Mouse (Mus musculus) ES-E14 (cell line): ENCODE data around the gene Ubox5. TPM values are rescaled to one million over a fixed set of nuclear protein-coding genes. Genes with fewer than 3 reads are reported as not detected.
A peak's percentile ranks its signal among the peaks of the same experiment; 100 is the strongest.

Source experiments
- DNase-seq: peaks from one replicate; pipeline ENCODE4 v3.0.0-alpha.2; 2013; ENCODE audit warnings: low read depth, low spot score
- H3K27ac ChIP-seq: 2 replicates; pipeline ENCODE4 v1.5.1; 2012; ENCODE audit warnings: low read depth, mild to moderate bottlenecking, low read length, moderate library complexity, mixed read lengths; ENCODE audit not compliant: poor library complexity, insufficient read depth, severe bottlenecking
- H3K36me3 ChIP-seq: 2 replicates; pipeline ENCODE4 v1.6.1; 2012; ENCODE audit warnings: mild to moderate bottlenecking, low read length, moderate library complexity, mixed read lengths; ENCODE audit not compliant: control insufficient read depth, poor library complexity, insufficient read depth, severe bottlenecking
- H3K4me1 ChIP-seq, 2 experiments: fragments of 150-350 bp in 1 of 2; sonication (generic) in 1 of 2; 2 replicates each; pipeline ENCODE4 v1.6.1; 2012; ENCODE audit warnings: low read length in 2 of 2, mild to moderate bottlenecking in 1 of 2, mixed read lengths in 1 of 2; ENCODE audit not compliant: control insufficient read depth in 2 of 2, insufficient read depth in 2 of 2, poor library complexity in 1 of 2
- H3K4me3 ChIP-seq, 2 experiments: fragments of 150-350 bp in 1 of 2; sonication (generic) in 1 of 2; 2 replicates each; pipeline ENCODE4 v1.5.1; 2012; ENCODE audit warnings: low read length in 2 of 2, low read depth in 1 of 2, mild to moderate bottlenecking in 1 of 2, mixed read lengths in 1 of 2; ENCODE audit not compliant: insufficient read depth in 1 of 2, poor library complexity in 1 of 2, severe bottlenecking in 1 of 2
- H3K9ac ChIP-seq: 2 replicates; pipeline ENCODE4 v1.6.1; 2012; ENCODE audit warnings: low read depth, mild to moderate bottlenecking, low read length, mixed read lengths; ENCODE audit not compliant: poor library complexity, insufficient read depth, severe bottlenecking
- H3K9me3 ChIP-seq: fragments of 150-350 bp; sonication (generic); 2 replicates; pipeline ENCODE4 v1.6.1; 2012; ENCODE audit warnings: low read depth, mild to moderate bottlenecking, low read length; ENCODE audit not compliant: control insufficient read depth, insufficient read depth
- CHD2 ChIP-seq: IDR thresholded peaks from 2 replicates; pipeline ENCODE4 v1.6.1; 2014; ENCODE audit warnings: mild to moderate bottlenecking, low read depth, low read length, inconsistent platforms
- HCFC1 ChIP-seq: IDR thresholded peaks from 2 replicates; pipeline ENCODE4 v1.6.1; 2012; ENCODE audit warnings: low read length, inconsistent platforms, borderline replicate concordance; ENCODE audit not compliant: insufficient read depth
- MAFK ChIP-seq: IDR thresholded peaks from 2 replicates; pipeline ENCODE4 v1.6.1; 2014; ENCODE audit warnings: mild to moderate bottlenecking, low read depth, low read length, inconsistent platforms; ENCODE audit not compliant: insufficient read depth
- ZC3H11A ChIP-seq: IDR thresholded peaks from 2 replicates; pipeline ENCODE4 v1.6.1; 2012; ENCODE audit warnings: low read depth, mild to moderate bottlenecking, inconsistent platforms, low read length, borderline replicate concordance
- ZNF384 ChIP-seq: IDR thresholded peaks from 2 replicates; pipeline ENCODE4 v1.6.1; 2012; ENCODE audit warnings: low read depth, low read length, inconsistent platforms
- in situ Hi-C, 2 experiments: fragments of 600-800 bp; cut with MboI; formaldehyde crosslinking; loops; one replicate each; pipeline ENCODE4 v1.15.1; 2025; ENCODE audit warnings: low sequenced_read_pairs in 2 of 2, inconsistent platforms in 1 of 2; ENCODE audit not compliant: unreplicated experiment in 2 of 2
- total RNA-seq: library from RNA; depleted of rRNA; stranded (reverse); fragments of 300-350 nt; gene quantifications from 2 replicates; pipeline ENCODE4 v1.2.3, GENCODE M21; 2012

Gene Ubox5
- total RNA-seq, 1 experiment: 5.0 TPM

GRCm38 (mm10) chr2:130563212-130564055 lies 66.4 kb downstream of the Ubox5 start, which contains the start of gene Mrps26:
Gene Mrps26, plus strand, starts transcription at chr2:130563742.
- Histone ChIP-seq H3K9ac (peak within 1 kb of the TSS; percentile 91), H3K4me1 (peaks cover 0 to 9% of the 10 kb centered on the region in 2 experiments; a peak in 2 of 4 replicates), H3K9me3 (no peaks in the 10 kb centered on the region), H3K4me3 (peak within 1 kb of the TSS; percentile 92), H3K27ac (no peak within 1 kb of the TSS), H3K36me3 (peaks cover 6% of the 10 kb centered on the region; the same call in 1 of the 2 replicates)
- in situ Hi-C loops: no loop called here
- peak; percentile 90 for DNase-seq
- peak; percentile 59 for TF ChIP-seq HCFC1
- no peak for TF ChIP-seq ZNF384

GRCm38 (mm10) chr2:130558015-130558414 lies 71.8 kb downstream of the Ubox5 start:
- Histone ChIP-seq H3K36me3 (peaks cover 6% of the 10 kb centered on the region; the same call in 1 of the 2 replicates), H3K9me3 (no peaks in the 10 kb centered on the region), H3K9ac (no peak overlapping the region), H3K27ac (no peak overlapping the region), H3K4me3 (no peak overlapping the region), H3K4me1 (no peaks in the 10 kb centered on the region)
- in situ Hi-C loops: no loop called here
- no peak for DNase-seq
- TF ChIP-seq MAFK (no peak), HCFC1 (no peak), ZC3H11A (no peak), ZNF384 (0 out of 2 replicates have a peak, but pooled peaks have one; percentile 25), CHD2 (no peak)

- DNase-seq: no peak
- in situ Hi-C loops: no loop called here
- Histone ChIP-seq H3K4me3 (no peak overlapping the region), H3K9ac (no peak overlapping the region), H3K36me3 (peaks cover 6% of the 10 kb centered on the region; the same call in 1 of the 2 replicates), H3K4me1 (no peaks in the 10 kb centered on the region), H3K9me3 (no peaks in the 10 kb centered on the region), H3K27ac (no peak overlapping the region)
- TF ChIP-seq MAFK (no peak), ZC3H11A (no peak), ZNF384 (no peak), CHD2 (no peak), HCFC1 (no peak)
Observed at GRCm38 (mm10) chr2:130557462-130557861, 72.4 kb downstream of the Ubox5 start.

GRCm38 (mm10) chr2:130556292-130556691 lies 73.5 kb downstream of the Ubox5 start:
- no peaks in the 10 kb centered on the region for H3K9me3 ChIP-seq
- TF ChIP-seq ZNF384: no peak
- no peak for TF ChIP-seq HCFC1
- TF ChIP-seq CHD2: no peak
- TF ChIP-seq MAFK: no peak
- TF ChIP-seq ZC3H11A: no peak
- H3K27ac ChIP-seq: no peak overlapping the region
- peaks cover 6% of the 10 kb centered on the region; the same call in 1 of the 2 replicates for H3K36me3 ChIP-seq
- in situ Hi-C loops: no loop called here
- H3K9ac ChIP-seq: no peak overlapping the region
- DNase-seq: no peak
- H3K4me3 ChIP-seq: no peak overlapping the region
- H3K4me1 ChIP-seq: no peaks in the 10 kb centered on the region
